Mouse (Mus musculus): ENCODE measurements around the gene Phf24.

DNA sequence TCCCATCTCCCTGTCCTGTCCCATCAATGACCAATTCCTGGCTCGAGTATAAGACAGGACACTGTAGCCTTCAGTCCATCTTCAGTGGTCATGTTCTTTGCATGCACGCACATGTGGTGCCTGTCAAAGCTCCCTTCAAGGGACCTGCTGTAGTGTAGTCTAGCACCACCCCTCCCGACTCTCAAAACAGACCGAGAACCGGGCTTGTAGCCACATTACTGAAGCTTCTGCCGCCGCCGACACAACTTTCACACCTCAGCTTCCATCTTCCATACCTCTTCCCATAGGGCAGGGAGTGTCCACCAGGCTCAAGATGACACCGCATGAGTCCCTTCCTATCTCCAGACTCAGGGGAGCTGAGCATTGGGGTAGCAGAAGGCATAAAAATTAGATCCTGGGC, 27.7 kb downstream of the Phf24 start:
- TF ChIP-seq CTCF (IDR thresholded peaks at IDR 0.05; ENCODE audit: low read depth, low read length) (no peak), POLR2A (IDR thresholded peaks at IDR 0.05; ENCODE audit: insufficient read depth, low read length) (no peak)

All from ES-Bruce4 (cell line).